Mouse (Mus musculus) spleen, adult 2 months (tissue): ENCODE results near the gene Slc6a9. TPM values are rescaled to one million over a fixed set of nuclear protein-coding genes. Genes with fewer than 3 reads are reported as not detected.

Experiments
- DNase-seq, 2 experiments: peaks; one replicate each; pipeline versions ENCODE4 v3.0.0 to v3.0.0-alpha.2; 2012 to 2021; ENCODE audit warnings: low spot score in 2 of 2, low read depth in 1 of 2
- H3K27ac ChIP-seq: fragments of 200-500 bp; 2 replicates; pipeline ENCODE4 v1.5.1; 2012; ENCODE audit warnings: low read length, inconsistent platforms; ENCODE audit not compliant: insufficient read depth
- H3K27me3 ChIP-seq: fragments of 200-500 bp; 2 replicates; pipeline ENCODE4 v1.6.1; 2012; ENCODE audit warnings: mild to moderate bottlenecking, moderate library complexity, low read length, inconsistent platforms; ENCODE audit not compliant: control insufficient read depth, insufficient read depth
- H3K36me3 ChIP-seq: fragments of 200-500 bp; 2 replicates; pipeline ENCODE4 v1.6.1; 2012; ENCODE audit warnings: mild to moderate bottlenecking, low read length, inconsistent platforms; ENCODE audit not compliant: control insufficient read depth, insufficient read depth
- H3K4me1 ChIP-seq: fragments of 200-500 bp; 2 replicates; pipeline ENCODE4 v1.6.1; 2011; ENCODE audit warnings: inconsistent platforms; ENCODE audit not compliant: control insufficient read depth, insufficient read depth, insufficient read length
- H3K4me3 ChIP-seq: fragments of 200-500 bp; 2 replicates; pipeline ENCODE4 v1.5.1; 2011; ENCODE audit warnings: mild to moderate bottlenecking, inconsistent platforms; ENCODE audit not compliant: insufficient read depth, insufficient read length; ENCODE audit errors: extremely low read depth
- CTCF ChIP-seq: fragments of 200-500 bp; IDR thresholded peaks from 2 replicates; pipeline ENCODE4 v1.5.1; 2011; ENCODE audit warnings: mild to moderate bottlenecking, inconsistent platforms; ENCODE audit not compliant: insufficient read depth, insufficient read length, insufficient replicate concordance; ENCODE audit errors: extremely low read depth
- POLR2A ChIP-seq: fragments of 200-500 bp; IDR thresholded peaks from 2 replicates; pipeline ENCODE4 v1.6.1; 2011; ENCODE audit warnings: low read depth, low read length, inconsistent platforms
- WGBS: fragments of 180-500 bp; shearing (Covaris S2); methylation state at CpG from one replicate; pipeline ENCODE4 v1.1.7; 2018; 5-methylcytosine and 5-hydroxymethylcytosine counted together
- polyA plus RNA-seq: library from polyadenylated mRNA; depleted of rRNA; stranded (reverse); fragments of >200 nt; gene quantifications from 2 replicates; pipeline ENCODE4 v1.2.3, GENCODE M21; 2012

The Slc6a9 gene
- polyA plus RNA-seq, 1 experiment: 68.5 TPM

DNA sequence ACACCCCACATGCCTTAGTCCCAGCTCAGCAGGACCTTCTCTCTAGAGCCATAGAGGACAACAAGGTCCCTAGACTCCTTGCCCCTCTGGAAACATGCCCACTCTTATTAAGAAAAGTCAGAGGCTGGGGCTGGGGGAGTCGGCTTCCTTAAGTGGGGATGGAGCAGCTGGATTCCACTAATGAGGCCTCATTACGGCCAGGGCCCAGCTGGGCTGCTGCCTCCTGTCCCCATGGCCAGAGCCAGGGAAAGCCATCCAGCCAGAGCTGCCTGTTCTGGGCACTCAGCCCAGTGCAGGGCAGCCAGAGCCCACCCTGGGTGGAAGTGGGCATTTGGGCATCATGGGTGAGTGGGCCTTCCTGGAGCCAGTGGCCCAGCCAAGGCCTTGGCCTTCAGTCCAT, 12.7 kb downstream of the Slc6a9 start:
- WGBS: 85% methylated on average over 2 of the region's 2 CpGs
- no peak overlapping the region for H3K27ac ChIP-seq
- no peaks in the 10 kb centered on the region for H3K36me3 ChIP-seq

DNA sequence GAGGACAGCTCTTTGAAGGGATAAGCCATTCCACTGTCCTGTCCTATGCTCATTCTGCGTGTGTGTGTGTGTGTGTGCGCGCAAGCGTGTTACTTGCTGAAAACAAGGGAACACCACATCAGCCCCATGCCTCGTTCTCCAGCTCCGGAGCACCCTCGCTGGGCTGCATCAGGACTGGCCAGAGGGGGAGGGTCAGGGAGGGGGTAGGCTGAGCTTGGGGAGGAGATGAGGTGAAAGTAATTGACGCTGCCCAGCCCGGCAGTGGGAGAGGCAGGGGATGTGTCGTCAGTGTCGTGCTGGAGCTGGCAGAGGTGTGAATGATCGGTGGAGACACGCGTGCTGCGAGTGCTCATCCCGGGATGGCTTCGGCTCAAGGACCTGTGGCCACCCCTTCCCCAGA, 14.8 kb downstream of the Slc6a9 start:
- no peak overlapping the region for H3K27ac ChIP-seq
- no peaks in the 10 kb centered on the region for H3K4me1 ChIP-seq
- no peak for DNase-seq
- H3K36me3 ChIP-seq: no peaks in the 10 kb centered on the region
- 86% methylated on average over 17 of the region's 17 CpGs for WGBS
- H3K4me3 ChIP-seq: no peak overlapping the region
- TF ChIP-seq CTCF: no peak
- no peak for TF ChIP-seq POLR2A
- H3K27me3 ChIP-seq: no peaks in the 10 kb centered on the region

More for the DNA sequence above, 12.7 kb downstream of the Slc6a9 start:
- no peak overlapping the region for H3K4me3 ChIP-seq
- no peak for DNase-seq
- H3K4me1 ChIP-seq: no peaks in the 10 kb centered on the region
- no peak for TF ChIP-seq POLR2A
- TF ChIP-seq CTCF: no peak
- H3K27me3 ChIP-seq: no peaks in the 10 kb centered on the region

DNA sequence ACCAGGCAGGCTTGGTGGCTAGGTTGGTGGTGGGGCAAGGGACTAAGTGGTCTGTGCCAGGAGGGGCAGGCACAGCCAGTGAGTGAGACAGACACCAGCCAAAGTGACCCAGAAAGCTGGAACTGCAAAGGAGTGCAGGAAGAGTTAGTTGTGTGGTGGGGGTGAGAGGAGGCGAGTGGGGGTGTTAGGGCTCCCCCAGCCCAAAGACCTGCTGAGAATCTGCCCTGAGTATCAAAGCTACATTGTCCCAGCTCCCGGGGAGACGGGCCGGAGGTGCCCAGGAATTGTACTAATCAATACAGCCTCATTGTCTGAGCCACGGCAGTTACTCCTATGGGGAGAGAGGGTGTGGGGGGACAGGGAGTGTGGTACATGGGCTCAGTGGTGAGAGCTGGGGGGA, 15.2 kb downstream of the Slc6a9 start:
- TF ChIP-seq CTCF (no peak), POLR2A (no peak)
- 92% methylated on average over 5 of the region's 5 CpGs for WGBS
- Histone ChIP-seq H3K27me3 (no peaks in the 10 kb centered on the region), H3K36me3 (no peaks in the 10 kb centered on the region), H3K4me3 (no peak overlapping the region), H3K4me1 (no peaks in the 10 kb centered on the region), H3K27ac (no peak overlapping the region)
- DNase-seq: no peak

DNA sequence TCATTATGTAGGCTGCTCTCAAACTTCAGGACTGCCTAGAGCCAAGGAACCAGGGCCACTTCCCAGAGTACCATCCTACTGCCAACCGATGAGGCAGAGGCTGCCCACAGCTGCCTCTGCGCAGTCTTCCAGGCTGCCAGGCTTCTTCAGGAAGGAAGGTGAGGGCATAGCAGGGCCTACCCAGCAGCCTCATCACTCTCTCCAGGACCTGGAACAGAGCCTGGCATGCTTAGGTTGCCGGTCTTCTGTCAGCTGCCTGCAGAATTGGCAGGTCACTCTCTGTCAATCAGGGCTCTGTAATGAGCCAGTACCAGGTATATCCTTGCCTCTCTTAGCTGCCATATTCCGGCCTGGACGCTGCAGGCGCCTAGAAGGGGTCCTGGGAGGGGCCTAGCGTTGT, 15.9 kb downstream of the Slc6a9 start:
- no peak for DNase-seq
- Histone ChIP-seq H3K27ac (no peak overlapping the region), H3K36me3 (no peaks in the 10 kb centered on the region), H3K4me3 (no peak overlapping the region), H3K27me3 (no peaks in the 10 kb centered on the region), H3K4me1 (no peaks in the 10 kb centered on the region)
- 93% methylated on average over 7 of the region's 7 CpGs for WGBS
- TF ChIP-seq CTCF (no peak), POLR2A (no peak)

DNA sequence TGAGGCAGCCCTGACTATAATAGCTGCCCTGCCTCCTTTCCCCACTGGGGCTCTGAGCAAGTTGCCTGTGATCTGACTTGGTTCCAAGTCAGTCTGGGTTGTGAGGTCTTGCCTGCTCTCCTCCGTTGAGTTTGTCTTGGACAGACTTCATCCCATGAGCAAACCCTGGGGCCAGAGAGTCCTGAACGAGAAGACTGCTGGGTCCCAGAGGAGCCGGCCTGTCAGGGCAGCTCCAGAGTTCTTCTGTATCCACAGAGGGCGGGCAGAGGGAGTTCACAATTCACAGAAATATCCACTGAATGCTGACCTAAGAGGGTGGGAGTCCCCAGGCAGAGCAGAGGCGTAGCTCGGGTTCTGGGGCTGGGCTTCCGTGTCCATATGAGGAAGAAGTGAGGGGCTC, 16.6 kb downstream of the Slc6a9 start:
- H3K4me3 ChIP-seq: no peak overlapping the region
- no peak overlapping the region for H3K27ac ChIP-seq
- DNase-seq: no peak
- no peak for TF ChIP-seq CTCF
- no peak for TF ChIP-seq POLR2A
- H3K36me3 ChIP-seq: no peaks in the 10 kb centered on the region
- H3K27me3 ChIP-seq: no peaks in the 10 kb centered on the region
- H3K4me1 ChIP-seq: no peaks in the 10 kb centered on the region
- WGBS: 88% methylated on average over 7 of the region's 7 CpGs

DNA sequence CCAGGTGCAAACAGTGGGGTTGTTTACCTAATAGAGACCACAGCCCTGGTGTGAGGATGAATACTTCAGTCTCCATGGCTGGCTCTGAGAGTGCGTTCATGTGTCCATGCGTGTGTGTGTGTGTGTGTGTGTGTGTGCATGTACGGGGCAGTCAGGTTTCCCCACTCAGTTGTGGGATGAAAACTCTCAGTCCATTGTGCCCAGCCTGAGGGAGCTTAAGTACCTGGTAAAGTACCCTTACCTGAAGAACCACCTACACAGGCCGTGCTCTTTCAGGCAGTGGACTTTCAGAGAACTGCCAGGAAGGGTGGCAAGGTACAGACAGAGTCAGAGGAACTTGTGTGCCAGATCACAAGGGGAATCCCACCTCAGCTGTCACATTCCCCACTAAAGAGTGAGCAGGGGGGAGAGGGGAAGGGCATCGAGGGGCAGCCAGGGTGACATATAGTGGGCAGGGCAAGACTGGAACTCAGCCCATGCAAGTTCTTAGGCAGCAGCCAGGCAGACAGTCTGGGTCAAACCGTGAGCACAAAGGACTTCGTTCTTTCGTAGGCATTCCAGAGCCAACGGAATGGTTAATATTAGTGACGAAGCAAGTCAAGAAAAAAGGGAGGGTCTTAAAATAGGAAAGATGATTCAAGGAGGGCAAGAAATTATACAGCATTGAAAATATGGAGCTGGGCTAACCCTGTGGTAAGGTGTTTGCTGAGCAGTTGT, 18.0 kb downstream of the Slc6a9 start:
- no peaks in the 10 kb centered on the region for H3K36me3 ChIP-seq
- 91% methylated on average over 10 of the region's 10 CpGs for WGBS
- no peak for DNase-seq
- no peak overlapping the region for H3K27ac ChIP-seq
- TF ChIP-seq POLR2A (no peak), CTCF (no peak)
- no peak overlapping the region for H3K4me3 ChIP-seq
- no peaks in the 10 kb centered on the region for H3K4me1 ChIP-seq
- H3K27me3 ChIP-seq: no peaks in the 10 kb centered on the region

DNA sequence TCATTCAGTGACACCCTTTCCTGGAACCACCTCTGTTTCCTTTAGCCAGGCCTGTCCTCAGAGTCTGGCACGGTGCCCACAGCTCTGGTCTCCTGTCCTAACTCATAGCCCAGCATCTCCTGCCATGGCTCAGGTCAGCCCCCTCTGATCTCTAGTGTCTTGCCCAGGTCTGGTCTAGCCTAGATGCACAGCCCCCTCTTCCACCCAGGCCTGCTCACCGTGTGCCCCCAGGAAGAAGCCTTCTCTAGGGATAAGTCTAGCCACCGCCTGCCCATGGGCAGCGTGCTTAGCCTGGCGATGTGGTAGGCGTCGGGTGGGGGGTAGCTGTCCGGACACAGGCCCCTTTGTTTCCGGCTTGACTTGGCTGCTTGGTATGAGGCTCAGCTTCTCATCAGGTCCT, 20.8 kb downstream of the Slc6a9 start:
- no peak overlapping the region for H3K27ac ChIP-seq
- TF ChIP-seq POLR2A: no peak
- TF ChIP-seq CTCF: no peak
- H3K36me3 ChIP-seq: no peaks in the 10 kb centered on the region
- H3K27me3 ChIP-seq: no peaks in the 10 kb centered on the region
- WGBS: 93% methylated on average over 9 of the region's 9 CpGs
- no peaks in the 10 kb centered on the region for H3K4me1 ChIP-seq
- no peak overlapping the region for H3K4me3 ChIP-seq
- no peak for DNase-seq
